Mouse (Mus musculus): Measurements from ENCODE around the gene Tmem41a.
"Not testable (repeated sequence)": the region's sequence is repeated elsewhere in the genome, so short reads cannot be mapped to it uniquely, and the experiment has no call there.

Tmem41a gene

GRCm38 (mm10) chr16:21946761-21947715 is at the start of gene Tmem41a:
Gene Tmem41a (minus strand): TSS chr16:21947552.
- ChIA-PET CTCF (interaction anchor here (0.5 to 1.2 kb wide), 5 partner anchors 10 to 532 kb away, joined by 3 to 7 read pairs (median 5); no protein-coding TSS in a partner anchor), POLR2A (interaction anchor here in 3 of 4 experiments (0.5 to 3.7 kb wide), 43 partner anchors 9 to 525 kb away, joined by 3 to 62 read pairs (median 4); partner anchors contain the start of genes Liph (in 2 of the 3), Ehhadh (in 1 of the 3), Senp2 (in 1 of the 3) and Vps8 (in 1 of the 3))

DNA sequence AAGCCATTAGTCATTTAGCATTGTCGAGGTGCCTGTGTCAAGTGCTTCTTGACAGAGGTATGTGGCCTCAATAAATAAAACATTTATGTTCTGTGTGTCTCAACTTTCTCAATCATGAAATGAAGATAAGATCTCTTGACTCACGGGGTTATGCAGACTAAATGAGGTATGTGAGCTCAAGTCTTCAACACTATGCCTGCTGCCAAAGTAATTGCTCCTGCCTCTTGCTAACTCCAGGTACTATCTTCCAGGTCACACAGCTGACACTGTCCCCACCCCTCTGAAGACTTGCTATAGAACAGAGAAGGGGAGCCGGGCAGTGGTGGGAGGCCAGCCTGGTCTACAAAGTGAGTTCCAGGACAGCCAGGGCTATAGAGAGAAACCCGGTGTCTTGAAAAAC is 49.0 kb upstream of the Tmem41a start:
- ChIA-PET POLR2A (interaction anchor here in 3 of 4 experiments (0.5 to 4.6 kb wide), 16 partner anchors 10 to 608 kb away, joined by 3 to 264 read pairs (median 6); partner anchors contain the start of genes Senp2 (in 3 of the 3) and Tmem41a (in 1 of the 3)), CTCF (interaction anchor here in 1 of 4 experiments (4.0 kb wide), 1 partner anchor 13 kb away, joined by 13 read pairs; no protein-coding TSS in a partner anchor)

GRCm38 (mm10) chr16:21995304-21995703 is 48.0 kb upstream of the Tmem41a start, which contains the start of gene Liph:
Gene Liph (minus strand): TSS chr16:21995663.
- ChIA-PET POLR2A (interaction anchor here in 3 of 4 experiments (0.5 to 4.6 kb wide), 41 partner anchors 8 to 1113 kb away, joined by 3 to 264 read pairs (median 4); partner anchors contain the start of genes Senp2 (in 3 of the 3) and Tmem41a (in 1 of the 3)), CTCF (interaction anchor here in 3 of 4 experiments (0.6 to 4.0 kb wide), 5 partner anchors 10 to 20 kb away, joined by 3 to 13 read pairs (median 3); partner anchors contain the start of gene Senp2 (in 1 of the 3))

DNA sequence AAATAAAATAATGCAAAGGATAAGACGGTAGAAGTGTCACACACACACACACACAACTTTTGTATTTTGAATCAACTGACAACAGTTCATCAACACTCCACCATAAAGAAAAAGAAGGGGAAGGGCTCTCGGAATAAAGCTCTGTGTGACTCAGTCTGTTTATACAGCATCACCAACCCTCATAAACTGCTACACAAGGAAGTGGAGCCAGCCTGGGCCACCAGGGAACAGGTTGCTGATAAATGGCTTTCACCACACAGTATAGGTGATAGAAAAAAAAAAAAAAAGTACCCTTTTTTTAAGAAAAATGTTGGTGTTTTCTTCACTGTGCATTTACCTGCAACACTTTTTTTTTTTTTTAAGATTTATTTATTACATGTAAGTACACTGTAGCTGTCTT is 44.4 kb upstream of the Tmem41a start:
- CTCF ChIA-PET = interaction anchor here in 2 of 4 experiments (0.6 kb wide), 2 partner anchors 12 to 91 kb away, joined by 3 read pairs; no protein-coding TSS in a partner anchor
- POLR2A ChIA-PET = interaction anchor here in 2 of 4 experiments (0.6 to 13.2 kb wide), 5 partner anchors 9 to 322 kb away, joined by 4 to 498 read pairs (median 5); partner anchors contain the start of gene Senp2 (in 1 of the 2)

DNA sequence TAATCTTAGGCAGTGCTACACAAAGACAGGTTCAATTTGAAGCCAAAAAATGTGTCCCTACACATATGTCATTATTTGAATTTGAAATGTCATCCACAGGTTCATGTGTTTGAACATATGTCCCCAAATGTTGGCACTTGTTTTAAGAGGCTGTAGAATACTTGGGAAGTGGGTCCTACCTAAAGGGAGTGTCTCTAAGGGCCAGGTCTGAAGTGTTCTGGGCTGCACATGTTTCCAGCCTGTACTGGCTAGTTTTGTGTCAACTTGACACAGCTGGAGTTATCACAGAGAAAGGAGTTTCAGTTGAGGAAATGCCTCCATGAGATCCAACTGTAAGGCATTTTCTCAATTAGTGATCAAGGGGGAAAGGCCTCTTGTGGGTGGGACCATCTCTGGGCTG is 43.5 kb upstream of the Tmem41a start:
- CTCF ChIA-PET = not testable (repeated sequence)
- POLR2A ChIA-PET = interaction anchor here in 2 of 4 experiments (1.0 to 13.2 kb wide), 9 partner anchors 8 to 82 kb away, joined by 3 to 498 read pairs (median 5); partner anchors contain the start of genes Senp2 (in 1 of the 2) and Tmem41a (in 1 of the 2)

DNA sequence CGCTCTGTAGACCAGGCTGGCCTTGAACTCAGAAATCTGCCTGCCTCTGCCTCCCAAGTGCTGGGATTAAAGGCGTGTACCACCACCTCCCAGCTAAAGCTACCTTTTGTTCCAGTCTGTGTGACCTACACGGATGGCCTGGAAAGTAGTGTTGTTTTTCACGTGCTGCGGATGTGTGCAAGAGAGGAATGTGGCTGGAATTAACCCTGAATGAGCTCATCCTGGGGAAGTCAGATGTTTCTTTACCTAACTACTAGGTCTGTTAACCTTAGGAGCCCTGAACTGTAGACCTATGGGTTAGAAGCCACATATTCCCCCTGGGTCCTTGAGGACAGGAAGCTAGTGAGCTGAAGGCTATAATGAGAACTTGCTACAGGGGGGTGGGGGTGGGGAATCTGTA is 40.6 kb upstream of the Tmem41a start:
- CTCF ChIA-PET = interaction anchor here in 2 of 4 experiments (0.6 to 1.3 kb wide), 6 partner anchors 19 to 1996 kb away, joined by 3 to 6 read pairs (median 4); no protein-coding TSS in a partner anchor
- POLR2A ChIA-PET = interaction anchor here (0.6 to 14.3 kb wide), 56 partner anchors 7 to 774 kb away, joined by 3 to 498 read pairs (median 4); partner anchors contain the start of genes Senp2 (in 3 of the 4), Liph (in 2 of the 4) and Tmem41a (in 1 of the 4)

DNA sequence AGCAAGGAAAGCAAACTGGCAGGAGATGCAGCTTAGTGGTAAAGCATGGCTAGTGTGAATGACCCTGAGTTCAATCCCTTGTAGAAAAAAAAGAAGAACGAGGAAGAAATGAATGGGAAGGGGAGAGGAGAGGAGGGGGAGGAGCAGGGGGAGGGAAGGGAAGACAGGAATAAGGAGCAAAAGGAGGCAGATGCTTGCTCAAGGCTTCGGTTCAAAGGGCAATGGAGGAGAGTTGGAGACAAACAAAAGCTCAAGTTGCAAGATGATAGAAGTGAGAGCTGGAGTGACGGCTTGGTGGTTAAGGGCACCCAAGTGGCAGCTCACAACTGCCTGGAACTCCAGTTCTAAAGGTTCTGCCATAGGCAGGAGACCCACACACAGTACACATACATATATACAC is 38.8 kb upstream of the Tmem41a start:
- CTCF ChIA-PET = no interaction called here
- POLR2A ChIA-PET = interaction anchor here in 2 of 4 experiments (0.7 to 14.3 kb wide), 16 partner anchors 9 to 422 kb away, joined by 3 to 498 read pairs (median 5); partner anchors contain the start of genes Liph (in 2 of the 2) and Senp2 (in 2 of the 2)

DNA sequence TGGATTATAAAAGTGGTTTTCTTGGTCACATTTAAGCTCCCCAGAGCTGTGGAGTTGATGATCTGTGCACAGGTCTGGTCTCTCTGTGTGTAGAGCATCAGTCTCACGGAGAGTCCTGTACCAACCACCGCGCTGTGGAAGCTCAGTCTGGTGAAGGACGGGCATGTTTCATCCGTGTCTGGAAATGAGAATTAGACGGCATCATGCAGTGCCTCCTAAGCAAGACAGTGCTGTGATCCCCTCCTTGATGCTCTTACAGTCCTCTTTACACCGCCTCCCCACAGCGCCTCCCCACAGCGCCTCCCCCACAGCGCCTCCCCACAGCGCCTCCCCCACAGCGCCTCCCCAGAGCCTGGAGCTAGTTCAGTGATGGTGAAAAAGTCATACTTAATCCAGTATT is 36.7 kb upstream of the Tmem41a start:
- CTCF ChIA-PET = interaction anchor here (0.6 to 2.5 kb wide), 12 partner anchors 8 to 666 kb away, joined by 3 to 13 read pairs (median 4); partner anchors contain the start of gene Liph (in 2 of the 4)
- POLR2A ChIA-PET = interaction anchor here (0.6 to 14.3 kb wide), 113 partner anchors 9 to 1544 kb away, joined by 3 to 498 read pairs (median 5); partner anchors contain the start of genes Liph (in 3 of the 4), Senp2 (in 2 of the 4), Tmem41a (in 2 of the 4) and Abcf3 (in 1 of the 4)

- ChIA-PET CTCF (interaction anchor here in 3 of 4 experiments (0.7 to 2.5 kb wide), 8 partner anchors 8 to 634 kb away, joined by 3 to 13 read pairs (median 4); partner anchors contain the start of gene Liph (in 2 of the 3)), POLR2A (interaction anchor here in 3 of 4 experiments (0.5 to 14.3 kb wide), 128 partner anchors 6 to 1435 kb away, joined by 3 to 498 read pairs (median 5); partner anchors contain the start of genes Liph (in 3 of the 3), Senp2 (in 3 of the 3), Tmem41a (in 2 of the 3) and Abcf3 (in 1 of the 3))
These were observed 36.2 kb upstream of the Tmem41a start for GRCm38 (mm10) chr16:21983581-21983980.

GRCm38 (mm10) chr16:21983146-21983545 is 35.8 kb upstream of the Tmem41a start:
- POLR2A ChIA-PET = interaction anchor here in 3 of 4 experiments (0.5 to 14.3 kb wide), 126 partner anchors 6 to 1126 kb away, joined by 3 to 498 read pairs (median 5); partner anchors contain the start of genes Liph (in 3 of the 3), Senp2 (in 3 of the 3), Tmem41a (in 2 of the 3) and Ehhadh (in 1 of the 3)
- CTCF ChIA-PET = interaction anchor here in 2 of 4 experiments (1.6 to 2.5 kb wide), 2 partner anchors 11 to 12 kb away, joined by 4 to 13 read pairs; partner anchors contain the start of gene Liph (in 2 of the 2)

GRCm38 (mm10) chr16:21977347-21977746 is 30.0 kb upstream of the Tmem41a start:
- ChIA-PET CTCF (no interaction called here), POLR2A (interaction anchor here in 2 of 4 experiments (0.6 to 14.3 kb wide), 9 partner anchors 10 to 36 kb away, joined by 3 to 264 read pairs (median 9); partner anchors contain the start of gene Liph (in 2 of the 2))

- ChIA-PET POLR2A (interaction anchor here in 3 of 4 experiments (0.6 to 14.3 kb wide), 14 partner anchors 10 to 471 kb away, joined by 3 to 264 read pairs (median 4); partner anchors contain the start of genes Liph (in 2 of the 3), Map3k13 (in 1 of the 3) and Senp2 (in 1 of the 3)), CTCF (interaction anchor here in 2 of 4 experiments (0.6 to 1.8 kb wide), 2 partner anchors 8 to 122 kb away, joined by 3 to 4 read pairs; no protein-coding TSS in a partner anchor)
These were observed 28.9 kb upstream of the Tmem41a start for GRCm38 (mm10) chr16:21976203-21976602.

- POLR2A ChIA-PET = interaction anchor here in 3 of 4 experiments (0.7 to 6.0 kb wide), 11 partner anchors 10 to 52 kb away, joined by 3 to 50 read pairs (median 3); no protein-coding TSS in a partner anchor
- CTCF ChIA-PET = interaction anchor here in 3 of 4 experiments (0.7 to 1.6 kb wide), 3 partner anchors 12 to 50 kb away, joined by 3 to 4 read pairs (median 3); no protein-coding TSS in a partner anchor
These were observed 24.1 kb upstream of the Tmem41a start for GRCm38 (mm10) chr16:21971446-21971845.

DNA sequence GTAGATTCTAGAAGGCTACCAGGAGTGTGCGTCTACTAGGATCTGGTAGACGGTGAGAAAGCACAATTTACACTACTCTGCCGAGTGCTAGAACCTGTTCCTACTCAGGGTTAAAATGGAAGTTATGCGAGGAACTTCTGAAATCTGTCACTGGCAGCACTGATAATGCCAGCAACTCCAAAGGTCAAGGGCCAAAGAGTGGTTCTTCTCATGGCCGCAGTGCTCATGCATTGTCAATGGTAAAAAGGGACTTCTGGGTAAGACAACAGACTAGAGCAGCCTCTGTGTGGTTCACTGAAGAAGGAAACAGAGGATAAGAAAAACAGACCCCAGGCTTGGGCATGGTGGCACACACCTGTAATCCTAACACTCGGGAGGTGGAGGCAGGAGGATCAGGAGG is 23.2 kb upstream of the Tmem41a start:
- CTCF ChIA-PET = interaction anchor here in 1 of 4 experiments (0.6 to 1.6 kb wide), 2 partner anchors 31 to 145 kb away, joined by 4 read pairs; no protein-coding TSS in a partner anchor
- POLR2A ChIA-PET = interaction anchor here in 2 of 4 experiments (0.6 to 6.0 kb wide), 7 partner anchors 9 to 18 kb away, joined by 3 to 50 read pairs (median 3); no protein-coding TSS in a partner anchor

DNA sequence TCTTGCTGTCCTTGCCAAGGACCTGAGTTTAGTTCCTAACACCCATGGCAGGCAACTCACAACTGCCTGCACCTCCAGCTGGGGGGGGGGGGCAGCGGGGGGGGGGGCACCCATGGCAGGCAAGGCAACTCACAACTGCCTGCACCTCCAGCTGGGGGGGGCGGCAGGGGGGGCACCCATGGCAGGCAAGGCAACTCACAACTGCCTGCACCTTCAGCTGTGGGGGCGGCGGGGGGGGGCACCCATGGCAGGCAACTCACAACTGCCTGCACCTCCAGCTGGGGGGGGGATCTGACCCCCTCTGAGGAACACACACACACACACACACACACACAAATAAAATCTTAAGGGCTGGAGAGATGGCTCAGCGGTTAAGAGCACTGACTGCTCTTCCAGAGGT is 22.5 kb upstream of the Tmem41a start:
- ChIA-PET CTCF (interaction anchor here in 1 of 4 experiments (0.6 kb wide), 1 partner anchor 144 kb away, joined by 4 read pairs; no protein-coding TSS in a partner anchor), POLR2A (interaction anchor here in 2 of 4 experiments (0.6 to 6.0 kb wide), 4 partner anchors 12 to 32 kb away, joined by 3 to 50 read pairs (median 24); no protein-coding TSS in a partner anchor)

- ChIA-PET CTCF (no interaction called here), POLR2A (interaction anchor here in 3 of 4 experiments (0.6 to 3.9 kb wide), 9 partner anchors 11 to 136 kb away, joined by 4 to 26 read pairs (median 7); partner anchors contain the start of gene Liph (in 1 of the 3))
These were observed 18.2 kb upstream of the Tmem41a start for GRCm38 (mm10) chr16:21965576-21965975.

- ChIA-PET POLR2A (interaction anchor here (0.5 to 4.3 kb wide), 18 partner anchors 8 to 262 kb away, joined by 3 to 19 read pairs (median 4); partner anchors contain the start of gene Tmem41a (in 1 of the 4)), CTCF (no interaction called here)
These were observed 8.2 kb upstream of the Tmem41a start for GRCm38 (mm10) chr16:21955591-21955990.
